Mouse (Mus musculus): ENCODE results near the gene Lrrc9. TPM values are rescaled to one million over a fixed set of nuclear protein-coding genes. Genes with fewer than 3 reads are reported as not detected.
A peak's percentile ranks its signal among the peaks of the same experiment; 100 is the strongest.

Gene Lrrc9
- under 1 TPM in 1 of 2 experiments, not detected in 1; 0.39 TPM for polyA plus RNA-seq (2017; shearing (Covaris generic))

DNA sequence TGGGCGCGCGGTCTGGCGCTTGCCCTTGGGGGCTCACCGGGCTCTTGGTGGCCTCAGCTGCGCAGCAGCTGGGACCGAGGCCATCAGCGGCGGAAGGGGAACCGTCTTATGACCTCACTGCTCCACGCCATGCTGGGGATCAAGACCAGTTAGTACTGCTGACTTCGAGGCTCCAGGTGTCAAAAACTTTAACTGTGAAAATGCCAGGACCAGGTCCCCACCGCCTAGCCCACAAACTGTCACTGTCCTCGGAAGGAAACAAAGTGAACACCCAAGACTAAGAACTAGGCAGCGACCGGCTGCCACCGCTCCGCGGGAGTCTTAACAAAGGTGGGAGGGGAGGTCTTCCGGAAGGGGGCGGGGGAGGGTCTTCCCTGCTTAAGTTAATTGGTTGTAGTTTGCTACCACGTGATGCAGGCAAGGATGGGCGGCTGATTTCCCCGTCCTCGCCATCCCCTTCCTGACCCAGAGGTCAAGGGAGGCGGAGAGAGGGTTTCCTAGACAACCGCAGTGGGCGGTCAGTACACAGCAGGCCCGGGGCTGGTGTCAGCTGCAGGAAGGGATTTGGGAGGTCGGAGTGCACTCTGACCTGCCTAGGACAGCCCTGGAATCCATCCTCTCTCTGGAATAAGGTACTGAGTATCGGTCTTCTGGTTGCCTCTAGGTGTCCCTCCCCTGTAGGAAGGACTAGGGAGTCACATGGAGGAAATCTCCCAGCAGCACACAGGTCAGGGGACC lies at the start of gene Lrrc9:
Gene Lrrc9, plus strand, starts transcription at position 28 of the 738 bp plus-strand sequence.
- ATAC-seq, result no peak

DNA sequence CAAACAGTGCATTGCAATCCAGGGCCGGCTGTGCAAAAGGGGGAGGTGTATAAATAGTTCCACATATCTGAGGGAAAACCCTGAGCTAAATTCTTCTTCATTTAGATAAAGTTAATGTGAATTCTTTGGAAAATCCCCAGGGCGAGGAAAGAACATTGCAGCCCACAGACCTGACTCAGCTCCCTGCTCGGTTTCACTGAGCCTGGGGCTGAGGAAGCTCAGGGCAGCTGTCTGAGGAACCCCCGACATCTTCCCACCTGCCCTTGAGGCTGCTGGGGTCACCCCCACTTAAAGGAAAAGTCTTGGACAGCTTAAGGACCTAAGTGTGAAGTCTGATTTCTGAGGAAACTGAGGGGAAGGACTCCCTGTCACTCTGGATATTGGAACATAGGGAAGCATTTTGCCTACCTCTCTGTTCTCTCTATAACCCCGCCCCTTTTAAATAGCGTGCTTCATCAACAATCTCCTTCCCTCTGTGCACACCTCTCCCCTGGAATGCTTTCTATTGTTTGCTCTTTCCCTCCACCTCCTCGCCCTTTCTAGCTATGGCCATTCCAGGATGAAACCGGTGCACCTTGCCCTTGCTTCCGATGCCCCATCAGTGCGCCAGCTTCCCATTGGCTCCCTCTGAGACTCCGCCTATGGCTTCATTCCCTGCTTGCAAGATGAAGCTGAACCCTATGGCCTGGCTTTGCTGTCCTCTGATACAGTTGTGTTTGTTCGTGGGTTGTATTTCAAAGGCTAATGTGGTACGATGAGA lies 48.4 kb upstream of the Lrrc9 start:
- ATAC-seq, result no peak

DNA sequence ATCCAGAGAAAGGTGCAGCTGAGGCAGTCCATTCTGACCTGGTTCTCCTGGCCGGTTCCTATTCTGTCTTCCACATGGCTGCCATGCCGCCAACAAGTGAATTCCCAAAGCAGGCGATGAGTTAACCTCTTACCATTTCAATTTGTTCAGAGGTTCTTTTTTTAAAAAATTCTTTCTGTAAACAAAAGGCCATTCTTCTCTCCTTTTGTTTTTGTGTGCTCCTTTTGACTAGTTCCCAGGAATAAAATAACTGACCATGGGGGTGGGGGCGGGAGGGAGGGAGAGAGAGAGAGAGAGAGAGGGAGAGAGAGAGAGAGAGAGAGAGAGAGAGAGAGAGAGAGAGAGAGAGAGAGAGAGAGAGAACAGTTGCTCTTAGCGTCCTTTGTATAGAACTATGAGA lies 36.6 kb upstream of the Lrrc9 start:
- ATAC-seq, result no peak

DNA sequence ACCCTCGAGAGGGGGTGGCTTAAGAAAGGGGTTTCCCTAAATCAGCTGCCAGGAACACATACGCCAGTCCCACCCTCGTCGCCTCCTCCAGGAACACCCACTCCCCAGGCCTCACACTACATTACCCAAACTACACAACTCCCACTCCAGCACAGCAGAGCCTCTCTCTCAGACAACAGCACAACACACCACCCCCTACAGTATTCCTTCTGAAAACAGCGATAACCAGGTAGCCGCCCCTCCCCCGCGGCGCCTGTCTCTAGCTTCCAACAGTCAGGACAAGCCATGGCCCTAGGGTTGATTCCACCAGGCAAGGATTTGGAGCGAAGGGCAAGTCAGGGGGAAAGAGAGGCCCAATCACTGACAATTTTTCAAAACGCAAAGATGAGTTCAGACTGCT lies 34.5 kb upstream of the Lrrc9 start:
- no peak for ATAC-seq

DNA sequence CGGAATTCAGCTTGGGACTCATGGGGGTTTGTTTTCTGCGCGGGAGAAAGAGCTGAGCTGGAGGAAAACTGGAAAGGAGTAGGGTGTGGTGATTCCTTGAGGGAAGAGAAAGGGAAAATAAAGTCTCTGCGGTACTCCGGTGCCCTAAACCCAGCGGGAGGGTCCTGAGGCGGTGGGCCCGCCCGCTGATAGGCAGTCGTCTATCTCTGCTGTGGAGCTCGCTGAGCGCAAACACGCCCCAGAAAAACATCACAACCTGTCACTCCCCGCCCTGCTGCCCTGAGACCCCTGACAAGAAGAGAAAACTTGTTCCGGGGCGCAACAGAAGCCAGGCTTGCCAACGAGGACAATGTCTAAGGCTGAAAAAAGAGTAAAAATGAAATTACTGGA lies 34.0 kb upstream of the Lrrc9 start:
- no peak for ATAC-seq

DNA sequence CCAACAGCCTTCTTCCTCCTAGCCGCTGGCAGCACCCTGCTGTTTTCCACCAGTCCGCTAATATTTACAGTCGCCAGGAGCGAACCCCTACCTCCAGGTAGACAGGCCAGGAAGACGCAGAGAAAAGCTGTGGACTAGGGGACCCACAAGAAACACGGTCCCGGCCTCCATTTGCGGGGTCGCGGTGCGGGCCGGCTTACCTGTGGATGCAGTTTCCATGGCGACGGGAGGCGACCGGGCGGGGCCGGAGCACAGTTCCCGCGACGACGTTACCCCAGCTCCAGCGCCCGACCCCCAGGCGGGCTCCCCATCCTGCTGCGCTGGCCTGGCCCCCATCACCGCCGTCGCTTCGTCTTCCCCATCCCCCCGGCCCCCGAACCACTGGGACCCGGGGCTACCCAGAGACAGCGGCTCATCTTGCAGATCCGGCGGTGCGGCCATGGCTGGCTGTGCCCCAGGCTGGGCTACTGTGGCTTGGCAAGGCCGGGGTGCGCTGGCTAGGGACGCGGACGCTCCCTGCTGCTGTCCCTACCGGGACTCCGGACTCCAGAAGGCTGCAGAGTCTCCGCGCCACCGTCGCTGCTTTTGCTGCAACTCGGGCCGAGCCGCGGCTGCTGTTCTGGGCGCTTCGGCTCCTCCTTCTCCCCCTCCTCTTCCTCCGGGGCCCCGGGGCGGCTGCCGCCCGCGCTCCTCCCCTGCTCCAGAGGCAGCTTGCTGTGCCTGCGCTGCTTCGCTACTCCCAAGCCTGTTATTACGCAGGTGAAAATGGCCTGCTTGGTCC lies 33.4 kb upstream of the Lrrc9 start:
- no peak for ATAC-seq

DNA sequence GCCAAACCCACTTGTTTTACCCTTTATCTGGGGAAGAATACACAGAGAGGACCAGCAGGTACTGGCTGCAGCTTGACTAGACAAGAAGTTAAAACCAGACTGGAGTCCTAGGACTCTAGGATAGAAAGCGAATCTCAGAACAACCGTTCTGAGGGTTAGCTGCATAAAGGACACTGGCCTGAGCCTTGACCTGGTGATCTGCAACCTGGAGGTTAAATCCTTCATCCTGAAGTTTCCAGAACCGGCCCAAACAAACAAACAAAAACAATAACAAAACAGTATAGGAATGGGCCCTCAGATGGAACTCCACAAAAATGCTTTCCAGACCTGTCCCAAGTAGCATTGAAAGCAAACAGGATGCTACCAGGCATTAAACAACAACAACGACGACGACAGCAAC lies 32.7 kb upstream of the Lrrc9 start, which contains the start of gene Rtn1:
Gene Rtn1, minus strand, starts transcription at position 101 of the 400 bp plus-strand sequence.
- no peak for ATAC-seq

DNA sequence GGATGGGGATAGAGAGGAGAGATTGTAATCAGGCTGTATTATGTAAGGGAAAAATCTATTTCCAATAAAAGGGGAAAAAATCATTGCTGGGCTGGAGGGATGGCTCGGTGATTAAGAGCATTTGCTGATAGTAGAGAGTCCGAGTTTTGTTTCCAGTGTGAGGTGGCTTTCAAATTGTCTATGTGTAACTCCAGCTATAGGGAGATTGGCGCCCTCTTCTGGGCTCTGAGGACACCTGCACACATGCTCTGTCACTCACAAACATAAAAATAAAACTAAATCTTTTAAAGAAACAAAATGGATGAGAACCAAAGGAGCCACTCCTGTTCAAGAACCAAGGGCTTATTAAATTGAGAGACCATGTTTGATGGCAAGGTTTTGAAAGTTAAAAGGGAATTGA lies 23.9 kb upstream of the Lrrc9 start:
- ATAC-seq, result no peak

DNA sequence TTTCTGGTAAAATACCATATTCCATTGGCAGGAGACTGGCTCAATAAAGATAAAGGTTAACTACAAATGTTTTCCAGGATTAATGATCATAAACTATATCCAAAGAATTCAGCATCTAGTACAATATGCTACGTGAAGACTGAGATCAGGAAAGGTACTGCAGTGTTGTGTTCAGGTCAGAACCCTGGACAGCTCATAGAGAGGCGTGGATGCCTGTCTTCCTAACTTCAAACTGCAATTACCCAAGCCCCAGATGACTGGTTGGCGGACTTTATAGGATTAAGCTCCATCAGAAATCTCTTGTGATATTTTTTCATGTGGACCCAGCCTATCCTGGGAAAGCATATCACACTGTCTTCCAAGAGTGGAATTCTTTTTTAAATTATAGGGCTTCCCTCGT lies 19.0 kb upstream of the Lrrc9 start:
- ATAC-seq, result no peak

DNA sequence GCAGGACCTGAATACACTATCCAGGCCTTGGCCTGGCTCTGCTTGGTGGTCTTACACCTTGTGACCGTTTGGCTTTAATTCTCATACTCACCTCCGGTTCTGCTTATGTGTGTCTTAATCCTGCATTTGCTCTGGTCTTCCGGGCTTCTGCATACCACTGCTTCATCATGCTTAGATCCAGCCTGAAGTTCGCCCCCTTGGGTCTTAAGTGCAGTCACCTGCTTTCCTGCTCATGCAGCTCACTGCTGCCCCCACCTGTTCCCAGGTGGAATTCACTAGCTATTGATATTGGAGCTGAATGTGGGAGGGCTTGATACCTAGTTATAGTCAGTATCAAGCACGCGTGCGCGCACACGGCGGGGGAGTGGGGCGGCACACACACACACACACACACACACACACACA lies 13.9 kb upstream of the Lrrc9 start:
- no peak for ATAC-seq

DNA sequence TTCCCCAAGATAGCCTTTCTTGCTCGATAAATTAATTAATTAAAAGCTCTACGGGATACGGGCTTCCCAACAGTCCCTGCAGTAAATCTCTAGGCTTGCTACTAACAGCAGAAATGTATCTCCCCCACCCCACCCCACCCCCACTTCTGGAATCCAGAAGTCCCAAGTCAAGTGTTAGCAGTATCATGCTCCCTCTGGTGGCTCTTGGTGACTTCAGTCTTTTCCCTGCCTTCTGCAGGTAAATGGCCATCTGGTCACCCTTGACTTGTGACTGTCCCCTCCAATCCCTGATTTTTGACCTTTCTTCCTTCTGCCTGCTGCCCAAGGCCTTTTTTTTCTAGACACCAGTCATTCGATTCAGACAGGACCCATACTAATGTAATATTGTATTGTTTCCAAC lies 9.5 kb upstream of the Lrrc9 start:
- ATAC-seq, result no peak

DNA sequence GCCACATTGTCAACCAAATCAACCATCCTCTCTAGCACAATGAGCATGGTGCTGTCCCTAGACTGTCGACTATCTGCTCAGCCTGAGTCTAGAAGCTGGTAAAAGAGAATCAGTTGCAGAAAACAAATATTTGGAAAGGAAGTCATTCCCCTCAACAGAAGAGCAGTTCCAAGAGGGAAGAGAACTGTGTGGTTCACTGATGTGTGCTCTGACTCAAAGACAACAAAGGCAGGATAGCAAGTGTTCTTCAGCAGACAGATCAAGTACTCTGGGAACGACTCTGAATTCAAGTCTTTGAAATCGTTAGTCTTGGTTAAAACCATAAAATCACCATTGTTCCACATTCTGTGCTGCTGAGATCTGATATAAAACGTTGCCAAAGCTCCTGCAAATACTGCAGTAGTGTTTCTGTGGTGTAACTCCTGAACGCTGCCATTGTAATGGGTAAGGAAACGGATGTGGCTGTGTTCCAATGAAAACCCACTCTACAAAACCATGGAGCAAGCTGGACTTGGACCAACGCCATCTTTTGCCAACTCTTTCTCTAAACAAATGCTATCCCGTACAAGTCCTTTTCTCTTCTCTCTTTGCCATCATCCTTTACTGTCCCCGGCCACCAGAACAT lies 8.3 kb upstream of the Lrrc9 start:
- ATAC-seq, result no peak

DNA sequence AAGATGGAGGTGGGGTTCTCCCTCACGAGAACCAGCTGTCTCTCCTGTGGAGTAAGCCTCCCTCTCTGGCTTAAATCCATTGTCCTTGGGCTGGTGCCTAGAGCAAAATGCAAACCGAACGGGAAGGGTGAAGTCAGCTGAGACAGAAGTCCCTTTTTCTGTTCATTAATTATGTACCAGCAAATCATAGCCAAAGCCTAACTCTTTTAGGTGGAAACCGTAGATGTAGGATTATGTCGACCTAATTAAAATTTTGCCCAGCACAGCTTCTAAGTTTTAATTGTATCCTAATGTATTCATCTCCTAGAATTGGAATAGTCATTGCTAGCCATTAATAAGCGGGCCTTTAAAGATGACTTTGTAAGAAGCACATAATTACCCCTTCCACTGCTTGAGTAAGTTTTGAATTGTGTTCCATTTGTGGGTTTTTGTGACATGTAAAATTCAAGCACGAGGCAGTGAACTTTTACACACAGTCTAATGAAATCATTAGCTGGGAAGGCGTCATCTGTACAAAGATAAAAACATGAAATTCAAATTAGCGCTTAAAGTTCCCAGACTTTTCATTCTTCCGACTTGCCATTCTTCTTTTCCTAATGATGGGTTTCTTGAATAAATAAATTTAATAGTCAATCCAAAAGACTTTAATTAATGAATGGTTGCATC lies 3.9 kb upstream of the Lrrc9 start:
- ATAC-seq, result no peak

DNA sequence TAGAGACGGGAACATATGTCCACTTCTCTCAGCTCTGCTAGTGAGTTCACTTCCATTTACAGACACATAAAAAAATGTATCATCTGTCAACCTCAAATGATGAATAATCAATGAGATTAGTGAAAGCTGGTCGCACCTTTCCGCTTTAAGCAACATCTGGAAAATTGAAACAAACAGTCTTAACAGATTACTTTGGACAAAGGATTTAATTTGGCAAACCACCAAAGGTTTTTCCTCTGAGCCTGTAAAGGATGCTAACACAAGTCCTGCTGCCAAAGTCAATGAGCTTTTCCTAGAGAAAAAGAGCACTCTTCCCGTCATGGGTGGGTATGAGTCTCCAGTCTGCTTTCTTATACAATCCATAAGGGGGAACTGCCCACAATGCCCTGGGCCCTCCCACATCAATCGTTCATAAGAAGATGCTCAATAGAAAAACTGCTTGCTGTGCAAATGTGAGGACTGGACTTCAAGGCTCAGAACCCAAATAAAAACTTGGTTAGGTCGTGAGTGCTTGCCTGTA lies 2.6 kb upstream of the Lrrc9 start:
- no peak for ATAC-seq

DNA sequence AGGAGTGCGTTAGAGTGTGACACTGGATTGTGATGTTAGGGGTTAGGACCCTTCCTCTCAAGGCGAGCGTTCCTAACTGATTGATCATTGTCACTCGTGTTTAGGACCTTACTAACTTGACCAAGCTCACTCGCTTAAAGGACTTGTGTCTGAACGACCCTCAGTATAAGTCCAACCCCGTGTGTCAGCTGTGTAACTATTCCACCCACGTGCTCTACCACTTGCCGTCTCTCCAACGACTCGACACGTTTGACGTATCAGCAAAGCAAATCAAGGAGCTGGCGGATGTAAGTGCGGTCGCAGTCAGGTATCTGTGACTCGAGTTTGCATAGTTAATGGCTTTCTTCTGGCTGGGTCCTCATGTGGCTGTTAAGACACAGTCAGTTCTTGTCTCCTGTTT lies 12.3 kb downstream of the Lrrc9 start:
- no peak for ATAC-seq

DNA sequence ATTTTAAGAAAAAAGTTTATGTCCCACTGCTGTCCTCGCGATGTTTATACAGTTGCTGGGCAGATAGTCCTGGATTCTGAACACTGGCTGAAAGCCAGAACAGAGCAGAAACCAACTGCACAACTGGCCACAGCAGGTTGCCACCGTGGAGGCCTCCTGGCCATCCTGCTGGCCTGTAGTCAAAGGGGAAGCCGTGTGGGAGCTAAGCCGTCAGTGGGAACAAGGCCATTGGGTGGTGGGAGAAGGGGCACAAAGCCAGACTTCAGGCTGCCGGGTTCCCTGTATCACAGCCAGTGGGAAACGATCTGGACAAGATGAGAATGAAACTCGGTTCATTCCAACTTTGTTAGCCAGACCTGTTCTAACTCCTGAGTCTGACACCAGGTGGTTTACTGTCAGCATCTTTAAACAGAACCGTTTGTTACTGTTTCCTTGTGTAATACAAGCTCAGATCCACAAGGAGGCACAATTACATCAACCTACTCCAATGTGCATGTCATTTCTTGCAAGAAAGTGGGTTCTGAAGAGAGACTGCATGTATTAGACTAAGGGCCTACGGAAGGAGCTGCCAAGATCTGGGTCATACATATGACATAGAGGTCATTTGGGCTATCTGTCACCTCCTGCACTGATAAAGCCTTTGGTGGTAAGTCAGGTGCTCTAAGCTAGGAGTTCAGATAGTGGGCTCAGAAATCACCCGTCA lies 19.7 kb downstream of the Lrrc9 start:
- peak; percentile 47 for ATAC-seq

DNA sequence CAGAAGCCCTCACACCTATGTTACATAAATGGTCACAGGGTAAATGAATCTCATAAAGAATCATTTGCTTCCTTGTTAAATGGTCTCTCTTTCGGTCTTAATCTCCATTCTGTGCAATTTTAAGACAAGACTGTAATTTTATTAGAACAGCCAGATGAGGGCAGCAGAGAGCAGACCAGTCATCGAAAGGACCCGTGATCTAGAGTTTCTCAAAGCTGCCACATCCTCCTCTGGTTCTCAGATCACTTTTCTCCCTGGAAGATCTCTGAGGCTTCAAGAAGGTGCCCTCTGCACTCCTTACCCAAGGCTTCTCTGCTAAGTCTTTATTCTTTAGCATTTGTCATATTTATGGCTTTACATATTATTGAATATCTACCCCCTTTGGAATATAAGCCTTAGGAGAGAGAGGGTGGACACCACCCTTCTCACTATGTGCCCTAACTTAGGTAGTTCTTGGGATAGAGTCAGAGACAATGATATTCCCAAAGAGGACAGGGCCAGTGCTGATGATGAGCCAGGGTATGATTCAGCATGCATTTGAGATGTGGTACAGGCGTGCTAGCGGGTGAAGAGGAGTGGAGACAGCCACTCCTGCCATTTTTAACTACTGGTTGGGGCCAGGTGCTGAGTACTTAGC lies 20.3 kb downstream of the Lrrc9 start:
- ATAC-seq, result peak; percentile 77

DNA sequence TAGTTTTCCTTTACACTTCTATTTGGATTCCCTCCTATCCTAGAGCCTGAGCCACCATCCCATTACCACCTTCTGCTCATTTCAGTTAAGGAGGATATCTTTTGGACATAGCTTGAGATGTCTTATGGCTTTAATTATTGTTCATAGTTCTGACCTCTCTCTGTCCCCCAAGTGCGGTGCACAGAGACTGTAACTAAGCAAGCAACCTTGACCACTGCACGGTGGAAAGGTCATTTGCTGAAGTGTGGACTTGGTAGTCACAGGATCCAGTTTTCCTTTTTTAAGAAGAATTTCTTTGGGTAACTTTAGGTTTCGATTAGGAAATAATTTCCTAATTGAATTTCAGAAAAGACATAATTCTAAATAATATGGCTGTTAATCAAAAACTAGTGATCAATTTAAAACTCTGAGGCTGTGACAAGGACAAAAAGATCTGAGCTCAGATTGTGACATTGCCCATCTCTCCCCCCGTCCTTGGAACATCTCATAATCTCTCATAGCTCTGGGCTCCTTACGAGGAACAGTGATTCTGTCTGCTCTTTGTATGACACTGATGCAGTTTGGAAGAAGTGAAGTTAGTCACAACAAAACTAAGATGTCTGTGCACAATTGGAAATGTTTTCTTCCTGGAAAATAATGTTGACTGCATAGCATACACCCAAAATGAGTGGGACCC lies 24.3 kb downstream of the Lrrc9 start:
- no peak for ATAC-seq

DNA sequence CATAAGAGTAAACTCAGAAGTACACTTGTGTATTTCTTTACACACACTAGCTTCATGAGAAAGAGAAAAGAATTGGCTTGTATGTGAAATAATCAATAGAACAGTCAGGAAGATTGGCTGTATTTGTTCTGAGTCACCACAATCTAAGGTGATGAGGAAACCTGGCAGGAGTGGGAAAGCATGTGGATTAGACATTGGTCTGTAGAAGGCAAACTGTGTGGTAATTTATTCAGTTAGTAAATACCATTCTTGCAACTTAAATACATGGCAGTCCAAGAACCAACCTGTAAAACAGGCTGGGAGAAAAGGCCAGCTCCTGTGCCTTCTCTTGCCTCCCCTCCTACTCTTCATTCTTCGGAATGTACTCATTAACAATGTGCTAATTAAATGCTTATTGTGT lies 25.6 kb downstream of the Lrrc9 start:
- ATAC-seq, result no peak

DNA sequence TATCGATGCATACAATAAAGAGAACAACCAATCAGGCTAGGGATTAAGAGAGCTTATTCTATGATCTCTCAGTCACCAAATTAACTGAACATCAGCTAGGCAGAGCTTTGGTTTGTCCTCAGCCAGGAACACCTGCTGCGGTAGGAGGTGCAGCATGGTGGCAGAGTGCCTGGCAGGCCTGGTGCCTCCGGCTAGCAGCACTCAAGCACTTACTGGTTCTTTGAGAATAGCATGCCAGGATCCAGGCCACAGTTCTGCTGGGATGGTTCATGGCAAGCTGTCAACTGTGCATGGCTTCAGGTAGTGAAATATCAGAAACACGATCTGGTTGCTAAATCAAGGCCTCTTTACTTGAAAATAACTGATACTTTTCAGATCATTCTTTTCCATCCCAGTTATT lies 26.1 kb downstream of the Lrrc9 start:
- no peak for ATAC-seq
